Mouse (Mus musculus) yolk sac, embryonic 10.5 days (tissue): ENCODE measurements at regions not wholly inside any gene's neighbourhood (a gene's known extent, or its start where the extent isn't known, plus 50 kb on each side); places are given as distances from the start of the nearest gene placed in this dataset.
A peak's percentile ranks its signal among the peaks of the same experiment; 100 is the strongest.

Source experiments
- DNase-seq: peaks from one replicate; pipeline ENCODE4 v3.0.0-alpha.2; 2017; ENCODE audit warnings: low spot score

GRCm38 (mm10) chr1:137927953-137928352 is 247.6 kb downstream of the Ptprc start:
- peak; percentile 17 for DNase-seq

- DNase-seq = no peak
Observed at GRCm38 (mm10) chr1:137926326-137926725, 249.2 kb downstream of the Ptprc start.

- DNase-seq = no peak
Observed at GRCm38 (mm10) chr1:137924156-137924555, 251.4 kb downstream of the Ptprc start.

- DNase-seq = no peak
Observed at GRCm38 (mm10) chr1:137923705-137924104, 251.8 kb downstream of the Ptprc start.

- DNase-seq = no peak
Observed at GRCm38 (mm10) chr1:137922769-137923168, 252.7 kb downstream of the Ptprc start.

GRCm38 (mm10) chr1:137921592-137921991 is 253.9 kb downstream of the Ptprc start:
- no peak for DNase-seq

GRCm38 (mm10) chr1:137919739-137920563 is 255.6 kb downstream of the Ptprc start:
- no peak for DNase-seq

GRCm38 (mm10) chr1:137917449-137917848 is 258.1 kb downstream of the Ptprc start:
- DNase-seq = no peak

GRCm38 (mm10) chr1:137906883-137907282 is 268.6 kb downstream of the Ptprc start:
- no peak for DNase-seq

- no peak for DNase-seq
Observed at GRCm38 (mm10) chr1:137906477-137906876, 269.0 kb downstream of the Ptprc start.

GRCm38 (mm10) chr1:137905566-137905965 is 269.9 kb downstream of the Ptprc start:
- DNase-seq = no peak

GRCm38 (mm10) chr1:137903351-137903750 is 272.2 kb downstream of the Ptprc start:
- DNase-seq = no peak

GRCm38 (mm10) chr1:137902859-137903258 is 272.6 kb downstream of the Ptprc start:
- no peak for DNase-seq

- no peak for DNase-seq
Observed at GRCm38 (mm10) chr1:137901996-137902395, 273.5 kb downstream of the Ptprc start.

- no peak for DNase-seq
Observed at GRCm38 (mm10) chr1:137901211-137901610, 274.3 kb downstream of the Ptprc start.

- peak; percentile 3 for DNase-seq
Observed at GRCm38 (mm10) chr1:137900621-137901071, 274.9 kb downstream of the Ptprc start.

GRCm38 (mm10) chr1:137899916-137900601 is 275.4 kb downstream of the Ptprc start:
- DNase-seq = peak; percentile 73

GRCm38 (mm10) chr1:137899305-137899704 is 276.2 kb downstream of the Ptprc start:
- no peak for DNase-seq

GRCm38 (mm10) chr1:137898891-137899290 is 276.6 kb downstream of the Ptprc start:
- DNase-seq = no peak

GRCm38 (mm10) chr1:137898397-137898796 is 277.1 kb downstream of the Ptprc start:
- DNase-seq = peak; percentile 67

- DNase-seq = no peak
Observed at GRCm38 (mm10) chr1:137881656-137882055, 293.9 kb downstream of the Ptprc start.

- DNase-seq = no peak
Observed at GRCm38 (mm10) chr1:137874361-137874760, 301.1 kb downstream of the Ptprc start.

- DNase-seq = no peak
Observed at GRCm38 (mm10) chr1:137873628-137874027, 301.9 kb downstream of the Ptprc start.
